Mouse (Mus musculus) hindbrain, embryonic 15.5 days (tissue): Measurements from ENCODE around the gene Rnaseh2c. TPM values are rescaled to one million over a fixed set of nuclear protein-coding genes. Genes with fewer than 3 reads are reported as not detected.

ENCODE experiments used
- ATAC-seq: fragments of 200-750 bp; cut with Nextera tagmentation; 2 replicates; pipeline ENCODE4 v1.8.0; 2017; ENCODE audit warnings: low read depth, moderate number of reproducible peaks, moderate TSS enrichment; ENCODE audit not compliant: low FRiP score
- H3K27ac ChIP-seq: fragments of 300-500 bp; sonication (generic); replicated peaks from 2 replicates; pipeline ENCODE4 v1.5.1; 2015; ENCODE audit warnings: mild to moderate bottlenecking, inconsistent platforms
- H3K27me3 ChIP-seq: fragments of 300-500 bp; sonication (generic); 2 replicates; pipeline ENCODE4 v1.6.1; 2015; ENCODE audit warnings: control low read depth, inconsistent platforms
- H3K36me3 ChIP-seq: fragments of 300-500 bp; sonication (generic); 2 replicates; pipeline ENCODE4 v1.6.1; 2015; ENCODE audit warnings: control low read depth, inconsistent platforms
- H3K4me1 ChIP-seq: fragments of 300-500 bp; sonication (generic); replicated peaks from 2 replicates; pipeline ENCODE4 v1.6.1; 2015; ENCODE audit warnings: control low read depth, inconsistent platforms
- H3K4me2 ChIP-seq: fragments of 300-500 bp; sonication (generic); 2 replicates; pipeline ENCODE4 v1.6.1; 2015; ENCODE audit warnings: moderate library complexity, mild to moderate bottlenecking, inconsistent platforms
- H3K4me3 ChIP-seq: fragments of 300-500 bp; sonication (generic); 2 replicates; pipeline ENCODE4 v1.5.1; 2015; ENCODE audit warnings: mild to moderate bottlenecking, inconsistent platforms
- H3K9ac ChIP-seq: fragments of 300-500 bp; sonication (generic); 2 replicates; pipeline ENCODE4 v1.6.1; 2015; ENCODE audit warnings: inconsistent platforms
- H3K9me3 ChIP-seq: fragments of 300-500 bp; sonication (generic); 2 replicates; pipeline ENCODE4 v1.6.1; 2016; ENCODE audit warnings: control low read depth, inconsistent platforms
- WGBS: fragments of 180-500 bp; shearing (Covaris S2); methylation state at CpG from one replicate; pipeline ENCODE4 v1.1.7; 2015; 5-methylcytosine and 5-hydroxymethylcytosine counted together
- polyA plus RNA-seq: library from polyadenylated mRNA; unstranded; fragments of >200 nt; fragmentation: Nextera tagmentation; extraction: Ambion mirVana; gene quantifications from 2 replicates; pipeline ENCODE4 v1.2.1, GENCODE M21; 2015

Gene Rnaseh2c
- polyA plus RNA-seq, 1 experiment from 2014 or later, result 66.6 TPM

GRCm38 (mm10) chr19:5612762-5613411, 11.2 kb downstream of the Rnaseh2c start:
- ATAC-seq, result no peak
- no peak overlapping the region for H3K4me3 ChIP-seq
- H3K9ac ChIP-seq, result no peak overlapping the region
- no peak overlapping the region for H3K27ac ChIP-seq
- WGBS, result 76% methylated on average over 3 of the region's 3 CpGs
- no peaks in the 10 kb centered on the region for H3K9me3 ChIP-seq
- H3K27me3 ChIP-seq, result no peaks in the 10 kb centered on the region
- H3K4me2 ChIP-seq, result no peak overlapping the region
- peaks cover 4% of the 10 kb centered on the region for H3K36me3 ChIP-seq
- peaks cover 24% of the 10 kb centered on the region for H3K4me1 ChIP-seq

GRCm38 (mm10) chr19:5614953-5615352, 13.3 kb downstream of the Rnaseh2c start:
- H3K9me3 ChIP-seq, result no peaks in the 10 kb centered on the region
- no peak for ATAC-seq
- 69% methylated on average over 2 of the region's 2 CpGs for WGBS

GRCm38 (mm10) chr19:5620007-5620406, 18.3 kb downstream of the Rnaseh2c start:
- ATAC-seq, result no peak
- Histone ChIP-seq H3K36me3 (no peaks in the 10 kb centered on the region), H3K4me2 (no peak overlapping the region), H3K4me1 (no peaks in the 10 kb centered on the region), H3K4me3 (no peak overlapping the region), H3K27me3 (no peaks in the 10 kb centered on the region), H3K27ac (no peak overlapping the region), H3K9ac (no peak overlapping the region), H3K9me3 (no peaks in the 10 kb centered on the region)
- 89% methylated on average over 4 of the region's 4 CpGs for WGBS

More at GRCm38 (mm10) chr19:5614953-5615352, 13.3 kb downstream of the Rnaseh2c start:
- H3K27ac ChIP-seq, result no peak overlapping the region
- no peaks in the 10 kb centered on the region for H3K36me3 ChIP-seq
- peaks cover 9% of the 10 kb centered on the region for H3K4me1 ChIP-seq
- no peak overlapping the region for H3K4me2 ChIP-seq
- H3K27me3 ChIP-seq, result no peaks in the 10 kb centered on the region
- no peak overlapping the region for H3K4me3 ChIP-seq
- no peak overlapping the region for H3K9ac ChIP-seq

GRCm38 (mm10) chr19:5621884-5622283, 20.2 kb downstream of the Rnaseh2c start:
- Histone ChIP-seq H3K4me2 (no peak overlapping the region), H3K4me3 (no peak overlapping the region), H3K27ac (no peak overlapping the region), H3K9ac (no peak overlapping the region), H3K4me1 (no peaks in the 10 kb centered on the region), H3K27me3 (no peaks in the 10 kb centered on the region), H3K36me3 (no peaks in the 10 kb centered on the region), H3K9me3 (no peaks in the 10 kb centered on the region)
- ATAC-seq, result no peak
- 90% methylated on average over 5 of the region's 5 CpGs for WGBS

GRCm38 (mm10) chr19:5625311-5625710, 23.6 kb downstream of the Rnaseh2c start:
- Histone ChIP-seq H3K27ac (no peak overlapping the region), H3K4me3 (no peak overlapping the region), H3K4me1 (no peaks in the 10 kb centered on the region), H3K9me3 (no peaks in the 10 kb centered on the region), H3K36me3 (no peaks in the 10 kb centered on the region), H3K27me3 (no peaks in the 10 kb centered on the region), H3K9ac (no peak overlapping the region), H3K4me2 (no peak overlapping the region)
- no peak for ATAC-seq
- 87% methylated on average over 8 of the region's 8 CpGs for WGBS

GRCm38 (mm10) chr19:5629907-5630306, 28.2 kb downstream of the Rnaseh2c start:
- Histone ChIP-seq H3K27me3 (no peaks in the 10 kb centered on the region), H3K9ac (no peak overlapping the region), H3K27ac (no peak overlapping the region), H3K36me3 (no peaks in the 10 kb centered on the region), H3K9me3 (no peaks in the 10 kb centered on the region), H3K4me3 (no peak overlapping the region), H3K4me2 (no peak overlapping the region), H3K4me1 (no peaks in the 10 kb centered on the region)
- no peak for ATAC-seq

GRCm38 (mm10) chr19:5632120-5632519, 30.4 kb downstream of the Rnaseh2c start:
- no peak for ATAC-seq
- Histone ChIP-seq H3K27me3 (no peaks in the 10 kb centered on the region), H3K27ac (no peak overlapping the region), H3K4me3 (no peak overlapping the region), H3K9ac (no peak overlapping the region), H3K4me2 (no peak overlapping the region), H3K36me3 (no peaks in the 10 kb centered on the region), H3K4me1 (peaks cover 10% of the 10 kb centered on the region), H3K9me3 (no peaks in the 10 kb centered on the region)
- WGBS, result 81% methylated on average over 9 of the region's 9 CpGs

- Histone ChIP-seq H3K4me3 (no peak overlapping the region), H3K9me3 (no peaks in the 10 kb centered on the region), H3K9ac (no peak overlapping the region)
Observed at GRCm38 (mm10) chr19:5636036-5636570, 34.4 kb downstream of the Rnaseh2c start.

GRCm38 (mm10) chr19:5636571-5637041, 34.9 kb downstream of the Rnaseh2c start:
- ATAC-seq, result no peak; the same call in 1 of the 2 replicates
- H3K9ac ChIP-seq, result peak overlapping the region; percentile 96
- 41% methylated on average over 12 of the region's 12 CpGs for WGBS
- no peaks in the 10 kb centered on the region for H3K27me3 ChIP-seq
- peak overlapping the region; percentile 92 for H3K4me2 ChIP-seq
- H3K9me3 ChIP-seq, result no peaks in the 10 kb centered on the region
- peaks cover 28% of the 10 kb centered on the region for H3K4me1 ChIP-seq
- peaks cover 18% of the 10 kb centered on the region for H3K36me3 ChIP-seq
- H3K4me3 ChIP-seq, result peak overlapping the region; percentile 92
- H3K27ac ChIP-seq, result peak overlapping the region; percentile 88

More at GRCm38 (mm10) chr19:5636036-5636570, 34.4 kb downstream of the Rnaseh2c start:
- Histone ChIP-seq H3K27me3 (no peaks in the 10 kb centered on the region), H3K4me1 (peaks cover 28% of the 10 kb centered on the region), H3K27ac (no peak overlapping the region), H3K36me3 (peaks cover 13% of the 10 kb centered on the region), H3K4me2 (peak overlapping the region; percentile 92)
- WGBS, result 79% methylated on average over 7 of the region's 7 CpGs
- no peak for ATAC-seq

- Histone ChIP-seq H3K4me3 (peak within 1 kb of the TSS; percentile 92), H3K9ac (peak within 1 kb of the TSS; percentile 96), H3K4me1 (peaks cover 28% of the 10 kb centered on the region), H3K9me3 (no peaks in the 10 kb centered on the region), H3K27me3 (no peaks in the 10 kb centered on the region), H3K27ac (peak within 1 kb of the TSS; percentile 88), H3K36me3 (peaks cover 25% of the 10 kb centered on the region), H3K4me2 (peak within 1 kb of the TSS; percentile 92)
- peak; percentile 90 for ATAC-seq
- WGBS, result under 1% methylated on average over 90 of the region's 109 CpGs
Observed at GRCm38 (mm10) chr19:5637069-5638047, 35.7 kb downstream of the Rnaseh2c start, which contains the start of gene Rela. Gene Rela, plus strand, starts transcription at chr19:5637483.

GRCm38 (mm10) chr19:5638416-5639005, 36.8 kb downstream of the Rnaseh2c start:
- peak overlapping the region; percentile 92 for H3K4me2 ChIP-seq
- H3K27ac ChIP-seq, result no peak overlapping the region
- H3K9ac ChIP-seq, result peak overlapping the region; percentile 96
- H3K36me3 ChIP-seq, result peaks cover 36% of the 10 kb centered on the region
- H3K9me3 ChIP-seq, result no peaks in the 10 kb centered on the region
- ATAC-seq, result no peak
- no peaks in the 10 kb centered on the region for H3K27me3 ChIP-seq
- WGBS, result 89% methylated on average over 18 of the region's 18 CpGs
- peak overlapping the region; percentile 92 for H3K4me3 ChIP-seq
- peaks cover 28% of the 10 kb centered on the region for H3K4me1 ChIP-seq
